Mouse (Mus musculus) lung, postnatal 4 days (tissue): Measurements from ENCODE around the gene Wdr35.

Experiments
- DNase-seq, 2 experiments: peaks; one replicate each; pipeline ENCODE4 v3.0.0; 2021

Wdr35 gene

GRCm38 (mm10) chr12:8973820-8974465 lies at the start of gene Wdr35:
Gene Wdr35, plus strand, starts transcription at chr12:8973892.
- peak; percentile 91 to 92 for DNase-seq

- peak in 1 of 2 experiments; percentile 17 for DNase-seq
These were observed 46.0 kb upstream of the Wdr35 start for GRCm38 (mm10) chr12:8927652-8928051.

GRCm38 (mm10) chr12:8928766-8929165 lies 44.9 kb upstream of the Wdr35 start:
- DNase-seq: no peak

- DNase-seq: no peak
These were observed 42.6 kb upstream of the Wdr35 start for GRCm38 (mm10) chr12:8931083-8931482.

- DNase-seq: no peak
These were observed 38.3 kb upstream of the Wdr35 start for GRCm38 (mm10) chr12:8935349-8935748.

GRCm38 (mm10) chr12:8936210-8936609 lies 37.5 kb upstream of the Wdr35 start:
- peak in 1 of 2 experiments; percentile 28 for DNase-seq

- DNase-seq: no peak
These were observed 34.2 kb upstream of the Wdr35 start for GRCm38 (mm10) chr12:8939490-8939889.

GRCm38 (mm10) chr12:8940011-8941005 lies 33.4 kb upstream of the Wdr35 start:
- no peak for DNase-seq

- DNase-seq: no peak
These were observed 32.5 kb upstream of the Wdr35 start for GRCm38 (mm10) chr12:8941131-8941615.

GRCm38 (mm10) chr12:8941699-8942392 lies 31.8 kb upstream of the Wdr35 start:
- no peak for DNase-seq

GRCm38 (mm10) chr12:8947163-8947562 lies 26.5 kb upstream of the Wdr35 start:
- no peak for DNase-seq

- DNase-seq: peak; percentile 85 to 87
These were observed 25.8 kb upstream of the Wdr35 start, which contains the start of gene Matn3 for GRCm38 (mm10) chr12:8947714-8948464. Gene Matn3, plus strand, starts transcription at chr12:8947929.

GRCm38 (mm10) chr12:8953136-8953535 lies 20.6 kb upstream of the Wdr35 start:
- DNase-seq: no peak

- DNase-seq: peak; percentile 59 to 64
These were observed 19.5 kb upstream of the Wdr35 start for GRCm38 (mm10) chr12:8954161-8954561.

GRCm38 (mm10) chr12:8961607-8962316 lies 11.9 kb upstream of the Wdr35 start:
- DNase-seq: no peak

- peak; percentile 60 to 77 for DNase-seq
These were observed 3.9 kb upstream of the Wdr35 start for GRCm38 (mm10) chr12:8969828-8970227.

- no peak for DNase-seq
These were observed 1.4 kb downstream of the Wdr35 start for GRCm38 (mm10) chr12:8975076-8975475.

GRCm38 (mm10) chr12:8993231-8993630 lies 19.5 kb downstream of the Wdr35 start:
- no peak for DNase-seq

GRCm38 (mm10) chr12:8998318-8998717 lies 24.6 kb downstream of the Wdr35 start:
- DNase-seq: no peak

- DNase-seq: peak; percentile 50 to 71
These were observed 28.5 kb downstream of the Wdr35 start for GRCm38 (mm10) chr12:9002038-9002648.

GRCm38 (mm10) chr12:9007146-9007545 lies 33.5 kb downstream of the Wdr35 start:
- no peak for DNase-seq
